Mouse (Mus musculus): ENCODE data around the gene Crb3.

The Crb3 gene

GRCm38 (mm10) chr17:57062011-57062521 lies 3.2 kb downstream of the Crb3 start:
- DNase-seq (ENCODE audit: low spot score in 2 of 2) = peak in 1 of 2 experiments; percentile 47

GRCm38 (mm10) chr17:57062548-57062947 lies 3.6 kb downstream of the Crb3 start:
- DNase-seq (ENCODE audit: low spot score in 2 of 2) = no peak

- DNase-seq (ENCODE audit: low spot score in 2 of 2) = no peak
These were observed 4.1 kb downstream of the Crb3 start for GRCm38 (mm10) chr17:57063031-57063430.

GRCm38 (mm10) chr17:57066908-57067307 lies 8.0 kb downstream of the Crb3 start:
- DNase-seq (ENCODE audit: low spot score in 2 of 2) = no peak

- DNase-seq (ENCODE audit: low spot score in 2 of 2) = no peak
These were observed 11.4 kb downstream of the Crb3 start for GRCm38 (mm10) chr17:57070272-57070671.

- no peak for DNase-seq (ENCODE audit: low spot score in 2 of 2)
These were observed 11.8 kb downstream of the Crb3 start for GRCm38 (mm10) chr17:57070699-57071098.

- no peak for DNase-seq (ENCODE audit: low spot score in 2 of 2)
These were observed 18.0 kb downstream of the Crb3 start for GRCm38 (mm10) chr17:57076916-57077315.

GRCm38 (mm10) chr17:57078336-57078735 lies 19.4 kb downstream of the Crb3 start, which contains the start of gene Dennd1c:
TSS of gene Dennd1c (minus strand) at chr17:57078514.
- DNase-seq (ENCODE audit: low spot score in 2 of 2) = peak; percentile 72 to 73

- peak; percentile 24 to 35 for DNase-seq (ENCODE audit: low spot score in 2 of 2)
These were observed 21.0 kb downstream of the Crb3 start for GRCm38 (mm10) chr17:57079919-57080318.

- DNase-seq (ENCODE audit: low spot score in 2 of 2) = no peak
These were observed 22.4 kb downstream of the Crb3 start for GRCm38 (mm10) chr17:57081234-57081842.

- DNase-seq (ENCODE audit: low spot score in 2 of 2) = no peak
These were observed 23.6 kb downstream of the Crb3 start for GRCm38 (mm10) chr17:57082481-57082880.

GRCm38 (mm10) chr17:57085970-57086757 lies 27.3 kb downstream of the Crb3 start:
- DNase-seq (ENCODE audit: low spot score in 2 of 2) = no peak

- no peak for DNase-seq (ENCODE audit: low spot score in 2 of 2)
These were observed 28.3 kb downstream of the Crb3 start, which contains the start of gene Tubb4a for GRCm38 (mm10) chr17:57087049-57087832. TSS of gene Tubb4a (minus strand) at chr17:57087782.

- DNase-seq (ENCODE audit: low spot score in 2 of 2) = no peak
These were observed 35.3 kb downstream of the Crb3 start for GRCm38 (mm10) chr17:57094222-57094621.

GRCm38 (mm10) chr17:57095855-57096622 lies 37.1 kb downstream of the Crb3 start:
- peak in 1 of 2 experiments; percentile 17 for DNase-seq (ENCODE audit: low spot score in 2 of 2)

- peak; percentile 70 to 82 for DNase-seq (ENCODE audit: low spot score in 2 of 2)
These were observed 37.7 kb downstream of the Crb3 start for GRCm38 (mm10) chr17:57096623-57096920.

- no peak for DNase-seq (ENCODE audit: low spot score in 2 of 2)
These were observed 39.4 kb downstream of the Crb3 start for GRCm38 (mm10) chr17:57098321-57098720.

- DNase-seq (ENCODE audit: low spot score in 2 of 2) = no peak
These were observed 40.9 kb downstream of the Crb3 start for GRCm38 (mm10) chr17:57099629-57100325.

- no peak for DNase-seq (ENCODE audit: low spot score in 2 of 2)
These were observed 43.4 kb downstream of the Crb3 start for GRCm38 (mm10) chr17:57102276-57102675.

- no peak for DNase-seq (ENCODE audit: low spot score in 2 of 2)
These were observed 45.6 kb downstream of the Crb3 start for GRCm38 (mm10) chr17:57104496-57104895.
